Mouse (Mus musculus) adrenal gland, adult 2 months (tissue): ENCODE results near the gene Mctp1. TPM values are rescaled to one million over a fixed set of nuclear protein-coding genes. Genes with fewer than 3 reads are reported as not detected.
"Not testable (repeated sequence)": the region's sequence is repeated elsewhere in the genome, so short reads cannot be mapped to it uniquely, and the experiment has no call there.

Source experiments
- DNase-seq: peaks from one replicate; pipeline ENCODE4 v3.0.0; 2021
- polyA plus RNA-seq: library from polyadenylated mRNA; depleted of rRNA; stranded (reverse); fragments of >200 nt; gene quantifications from 2 replicates; pipeline ENCODE4 v1.2.3, GENCODE M21; 2012
- total RNA-seq, 2 experiments: library from RNA; stranded (reverse); gene quantifications; 2 replicates each; pipeline ENCODE4 v1.2.3; 2021

Mctp1 gene
- total and polyA plus RNA-seq, 3 experiments: 0.35 to 1.7 (median 1.1) TPM

- no peak for DNase-seq
These were observed 98.7 kb downstream of the Mctp1 start for GRCm38 (mm10) chr13:76482998-76483397.

- no peak for DNase-seq
These were observed 99.9 kb downstream of the Mctp1 start for GRCm38 (mm10) chr13:76484086-76484709.

GRCm38 (mm10) chr13:76515896-76516295 is 131.6 kb downstream of the Mctp1 start:
- no peak for DNase-seq

GRCm38 (mm10) chr13:76523170-76523569 is 138.8 kb downstream of the Mctp1 start:
- DNase-seq: no peak

GRCm38 (mm10) chr13:76527326-76527725 is 143.0 kb downstream of the Mctp1 start:
- DNase-seq: no peak

GRCm38 (mm10) chr13:76527751-76528150 is 143.4 kb downstream of the Mctp1 start:
- no peak for DNase-seq

- no peak for DNase-seq
These were observed 145.6 kb downstream of the Mctp1 start for GRCm38 (mm10) chr13:76529915-76530314.

- DNase-seq: no peak
These were observed 146.7 kb downstream of the Mctp1 start for GRCm38 (mm10) chr13:76530867-76531504.

GRCm38 (mm10) chr13:76547854-76548253 is 163.5 kb downstream of the Mctp1 start:
- DNase-seq: no peak

- DNase-seq: no peak
These were observed 176.6 kb downstream of the Mctp1 start for GRCm38 (mm10) chr13:76560918-76561317.

GRCm38 (mm10) chr13:76561594-76561993 is 177.3 kb downstream of the Mctp1 start:
- DNase-seq: no peak

GRCm38 (mm10) chr13:76564061-76564460 is 179.7 kb downstream of the Mctp1 start:
- DNase-seq: no peak

GRCm38 (mm10) chr13:76566024-76566423 is 181.7 kb downstream of the Mctp1 start:
- DNase-seq: no peak

GRCm38 (mm10) chr13:76567448-76567847 is 183.1 kb downstream of the Mctp1 start:
- DNase-seq: no peak

GRCm38 (mm10) chr13:76568569-76569211 is 184.4 kb downstream of the Mctp1 start:
- no peak for DNase-seq

GRCm38 (mm10) chr13:76579414-76579813 is 195.1 kb downstream of the Mctp1 start:
- peak; percentile 11 for DNase-seq

- no peak for DNase-seq
These were observed 201.1 kb downstream of the Mctp1 start for GRCm38 (mm10) chr13:76585447-76585846.

GRCm38 (mm10) chr13:76590709-76591108 is 206.4 kb downstream of the Mctp1 start:
- DNase-seq: not testable (repeated sequence)

GRCm38 (mm10) chr13:76591189-76591588 is 206.9 kb downstream of the Mctp1 start:
- DNase-seq: no peak

- no peak for DNase-seq
These were observed 207.4 kb downstream of the Mctp1 start for GRCm38 (mm10) chr13:76591692-76592091.

GRCm38 (mm10) chr13:76592908-76593307 is 208.6 kb downstream of the Mctp1 start:
- DNase-seq: no peak

- DNase-seq: no peak
These were observed 212.7 kb downstream of the Mctp1 start for GRCm38 (mm10) chr13:76597005-76597404.

GRCm38 (mm10) chr13:76609425-76609824 is 225.1 kb downstream of the Mctp1 start:
- no peak for DNase-seq
